Comparison of ENCODE assay signal across 22 mouse cellular contexts in the genomic region with DNA sequence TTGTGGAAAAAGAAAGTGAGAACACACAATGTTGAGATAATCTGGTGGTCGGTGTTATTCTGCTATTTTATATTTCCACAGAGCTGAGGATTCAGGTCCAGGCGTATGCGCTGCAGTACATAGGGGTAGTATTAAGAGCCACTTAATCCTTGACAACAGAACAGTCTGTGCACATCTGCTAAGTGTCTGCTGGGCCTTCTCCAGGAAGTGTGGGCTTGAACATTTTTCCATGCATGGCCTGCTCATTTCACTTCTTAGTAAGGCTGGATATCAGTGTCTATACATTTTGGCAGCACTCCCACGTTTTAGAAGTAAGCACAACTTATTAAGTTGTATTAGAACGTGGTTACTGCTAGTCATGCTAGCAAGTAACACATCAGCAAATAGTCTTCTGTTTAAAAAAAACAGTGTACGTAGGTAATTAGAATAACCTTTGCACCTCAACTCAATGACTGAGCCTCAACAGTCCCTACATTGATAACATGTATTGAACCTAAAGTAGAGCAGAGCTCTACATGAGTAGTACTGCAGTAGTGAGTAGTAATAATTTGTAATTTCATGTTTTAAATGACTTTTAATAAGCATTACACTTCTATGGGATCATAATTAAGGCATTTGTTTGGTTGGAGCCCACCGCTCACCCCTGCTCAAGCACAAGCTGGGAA. TPM values are rescaled to one million over a fixed set of nuclear protein-coding genes. Genes with fewer than 3 reads are reported as not detected.
"Had no signal": no experiment of that assay in that cellular context is flagged by ENCODE, and none has a peak within 500 bp of the region (broad histone marks: within the 10 kb centered on the region; RNA-seq: fewer than 3 reads in every experiment).

No protein-coding gene starts in this region.

- H3K36me3 ChIP-seq: limb, embryonic 12.5 days; midbrain, embryonic 12.5 days; midbrain, embryonic 15.5 days; neural tube, embryonic 12.5 days; neural tube, embryonic 15.5 days had no signal

- H3K9me3 ChIP-seq: limb, embryonic 12.5 days; liver, embryonic 12.5 days; liver, embryonic 15.5 days; midbrain, embryonic 12.5 days; midbrain, embryonic 15.5 days; neural tube, embryonic 12.5 days; neural tube, embryonic 15.5 days had no signal

- DNase-seq: kidney, adult 2 months; kidney, postnatal 25 days; layer of hippocampus, adult 9-11 months; liver; lung, adult 18-20 months; right cerebral cortex, adult 18-20 months; right cerebral cortex, postnatal 14 days; right cerebral cortex, postnatal 4 days; thymus, postnatal 25 days had no signal

- H3K27me3 ChIP-seq: limb, embryonic 12.5 days; liver, embryonic 12.5 days; liver, embryonic 15.5 days; midbrain, embryonic 15.5 days; neural tube, embryonic 12.5 days; neural tube, embryonic 15.5 days had no signal

- H3K9ac ChIP-seq: limb, embryonic 12.5 days; liver, embryonic 12.5 days; liver, embryonic 15.5 days; midbrain, embryonic 12.5 days; midbrain, embryonic 15.5 days; neural tube, embryonic 12.5 days; neural tube, embryonic 15.5 days had no signal

- H3K27ac ChIP-seq: kidney, postnatal 0 days; layer of hippocampus, adult 2 months; left cerebral cortex, adult 2 months; limb, embryonic 12.5 days; liver, embryonic 12.5 days; liver, embryonic 15.5 days; macrophage; midbrain, embryonic 12.5 days; midbrain, embryonic 15.5 days; neural tube, embryonic 12.5 days; neural tube, embryonic 15.5 days had no signal

- H3K4me1 ChIP-seq: liver, embryonic 12.5 days; liver, embryonic 15.5 days; midbrain, embryonic 15.5 days; neural tube, embryonic 12.5 days had no signal

- H3K4me3 ChIP-seq: layer of hippocampus, adult 2 months; left cerebral cortex, adult 2 months; limb, embryonic 12.5 days; liver, embryonic 12.5 days; liver, embryonic 15.5 days; midbrain, embryonic 12.5 days; midbrain, embryonic 15.5 days; neural tube, embryonic 12.5 days; neural tube, embryonic 15.5 days had no signal

- H3K4me2 ChIP-seq: limb, embryonic 12.5 days; liver, embryonic 12.5 days; liver, embryonic 15.5 days; midbrain, embryonic 12.5 days; midbrain, embryonic 15.5 days; neural tube, embryonic 12.5 days; neural tube, embryonic 15.5 days had no signal

- ATAC-seq: liver, embryonic 12.5 days; midbrain, embryonic 15.5 days had no signal

RNA-seq across cellular contexts. Expression of a gene that starts 15.1 kb away (rescaled TPM):
- polyA plus RNA-seq: kidney, adult 2 months; kidney, embryonic 14.5 days; large intestine, adult 2 months; liver, embryonic 12.5 days; liver, embryonic 15.5 days; macrophage had no signal
